Mouse (Mus musculus): Measurements from ENCODE around the gene Ptprk. TPM values are rescaled to one million over a fixed set of nuclear protein-coding genes. Genes with fewer than 3 reads are reported as not detected.

Gene Ptprk
- polyA plus RNA-seq, 1 experiment from 2014 or later, result 27.2 TPM

- H3K9ac ChIP-seq (ENCODE audit: low read length), result no peak overlapping the region
- 89% methylated on average over 3 of the region's 3 CpGs for WGBS
- H3K4me2 ChIP-seq (ENCODE audit: low read depth), result no peak overlapping the region
- H3K27ac ChIP-seq (ENCODE audit: low read depth, low read length), result no peak overlapping the region
- no peaks in the 10 kb centered on the region for H3K36me3 ChIP-seq (ENCODE audit: control insufficient read depth, insufficient read depth, low read length)
- no peak; the same call in 1 of the 2 replicates for ATAC-seq (ENCODE audit: insufficient read depth, low FRiP score, low TSS enrichment)
- H3K27me3 ChIP-seq (ENCODE audit: control insufficient read depth, insufficient read depth, low read length), result no peaks in the 10 kb centered on the region
- H3K4me3 ChIP-seq (ENCODE audit: low read depth, low read length), result no peak overlapping the region
- no peaks in the 10 kb centered on the region for H3K9me3 ChIP-seq (ENCODE audit: control insufficient read depth, low read length)
- no peak for DNase-seq (ENCODE audit: low spot score)
- H3K4me1 ChIP-seq (ENCODE audit: control insufficient read depth, insufficient read depth, low read length), result no peaks in the 10 kb centered on the region
Measured at GRCm38 (mm10) chr10:28564110-28564674, 489.6 kb downstream of the Ptprk start.

GRCm38 (mm10) chr10:28566378-28566777, 491.8 kb downstream of the Ptprk start:
- Histone ChIP-seq H3K9ac (ENCODE audit: low read length) (no peak overlapping the region), H3K4me1 (ENCODE audit: control insufficient read depth, insufficient read depth, low read length) (no peaks in the 10 kb centered on the region), H3K27ac (ENCODE audit: low read depth, low read length) (no peak overlapping the region), H3K36me3 (ENCODE audit: control insufficient read depth, insufficient read depth, low read length) (no peaks in the 10 kb centered on the region), H3K4me2 (ENCODE audit: low read depth) (no peak overlapping the region), H3K27me3 (ENCODE audit: control insufficient read depth, insufficient read depth, low read length) (no peaks in the 10 kb centered on the region), H3K9me3 (ENCODE audit: control insufficient read depth, low read length) (no peaks in the 10 kb centered on the region), H3K4me3 (ENCODE audit: low read depth, low read length) (no peak overlapping the region)
- ATAC-seq (ENCODE audit: insufficient read depth, low FRiP score, low TSS enrichment), result no peak
- DNase-seq (ENCODE audit: low spot score), result no peak
- 85% methylated on average over 4 of the region's 4 CpGs for WGBS

GRCm38 (mm10) chr10:28566828-28567227, 492.2 kb downstream of the Ptprk start:
- Histone ChIP-seq H3K36me3 (ENCODE audit: control insufficient read depth, insufficient read depth, low read length) (no peaks in the 10 kb centered on the region), H3K4me1 (ENCODE audit: control insufficient read depth, insufficient read depth, low read length) (no peaks in the 10 kb centered on the region), H3K4me2 (ENCODE audit: low read depth) (no peak overlapping the region), H3K27ac (ENCODE audit: low read depth, low read length) (no peak overlapping the region), H3K4me3 (ENCODE audit: low read depth, low read length) (no peak overlapping the region), H3K27me3 (ENCODE audit: control insufficient read depth, insufficient read depth, low read length) (no peaks in the 10 kb centered on the region), H3K9ac (ENCODE audit: low read length) (no peak overlapping the region), H3K9me3 (ENCODE audit: control insufficient read depth, low read length) (no peaks in the 10 kb centered on the region)
- ATAC-seq (ENCODE audit: insufficient read depth, low FRiP score, low TSS enrichment) (no peak), DNase-seq (ENCODE audit: low spot score) (no peak)
- WGBS, result 94% methylated on average over 2 of the region's 2 CpGs

GRCm38 (mm10) chr10:28567441-28567840, 492.8 kb downstream of the Ptprk start:
- Histone ChIP-seq H3K27me3 (ENCODE audit: control insufficient read depth, insufficient read depth, low read length) (no peaks in the 10 kb centered on the region), H3K4me2 (ENCODE audit: low read depth) (no peak overlapping the region), H3K4me3 (ENCODE audit: low read depth, low read length) (no peak overlapping the region), H3K9me3 (ENCODE audit: control insufficient read depth, low read length) (no peaks in the 10 kb centered on the region), H3K4me1 (ENCODE audit: control insufficient read depth, insufficient read depth, low read length) (no peaks in the 10 kb centered on the region), H3K27ac (ENCODE audit: low read depth, low read length) (no peak overlapping the region), H3K9ac (ENCODE audit: low read length) (no peak overlapping the region), H3K36me3 (ENCODE audit: control insufficient read depth, insufficient read depth, low read length) (no peaks in the 10 kb centered on the region)
- WGBS, result 97% methylated on average over 3 of the region's 3 CpGs
- ATAC-seq (ENCODE audit: insufficient read depth, low FRiP score, low TSS enrichment) (no peak), DNase-seq (ENCODE audit: low spot score) (no peak)

GRCm38 (mm10) chr10:28568047-28568446, 493.4 kb downstream of the Ptprk start:
- H3K27me3 ChIP-seq (ENCODE audit: control insufficient read depth, insufficient read depth, low read length), result no peaks in the 10 kb centered on the region
- no peak overlapping the region for H3K9ac ChIP-seq (ENCODE audit: low read length)
- H3K9me3 ChIP-seq (ENCODE audit: control insufficient read depth, low read length), result no peaks in the 10 kb centered on the region
- no peaks in the 10 kb centered on the region for H3K4me1 ChIP-seq (ENCODE audit: control insufficient read depth, insufficient read depth, low read length)
- ATAC-seq (ENCODE audit: insufficient read depth, low FRiP score, low TSS enrichment) (no peak), DNase-seq (ENCODE audit: low spot score) (no peak)
- H3K27ac ChIP-seq (ENCODE audit: low read depth, low read length), result no peak overlapping the region
- H3K4me2 ChIP-seq (ENCODE audit: low read depth), result no peak overlapping the region
- 88% methylated on average over 5 of the region's 5 CpGs for WGBS
- no peaks in the 10 kb centered on the region for H3K36me3 ChIP-seq (ENCODE audit: control insufficient read depth, insufficient read depth, low read length)
- H3K4me3 ChIP-seq (ENCODE audit: low read depth, low read length), result no peak overlapping the region

- Histone ChIP-seq H3K4me2 (ENCODE audit: low read depth) (no peak overlapping the region), H3K9ac (ENCODE audit: low read length) (no peak overlapping the region), H3K9me3 (ENCODE audit: control insufficient read depth, low read length) (no peaks in the 10 kb centered on the region), H3K36me3 (ENCODE audit: control insufficient read depth, insufficient read depth, low read length) (no peaks in the 10 kb centered on the region), H3K4me1 (ENCODE audit: control insufficient read depth, insufficient read depth, low read length) (no peaks in the 10 kb centered on the region), H3K27ac (ENCODE audit: low read depth, low read length) (no peak overlapping the region), H3K27me3 (ENCODE audit: control insufficient read depth, insufficient read depth, low read length) (no peaks in the 10 kb centered on the region), H3K4me3 (ENCODE audit: low read depth, low read length) (no peak overlapping the region)
- ATAC-seq (ENCODE audit: insufficient read depth, low FRiP score, low TSS enrichment) (no peak), DNase-seq (ENCODE audit: low spot score) (no peak)
- 85% methylated on average over 5 of the region's 5 CpGs for WGBS
Measured at GRCm38 (mm10) chr10:28579596-28579995, 505.0 kb downstream of the Ptprk start.

GRCm38 (mm10) chr10:28586565-28587138, 512.0 kb downstream of the Ptprk start:
- no peak for DNase-seq (ENCODE audit: low spot score)
- ATAC-seq (ENCODE audit: insufficient read depth, low FRiP score, low TSS enrichment), result no peak
- Histone ChIP-seq H3K4me1 (ENCODE audit: control insufficient read depth, insufficient read depth, low read length) (no peaks in the 10 kb centered on the region), H3K27me3 (ENCODE audit: control insufficient read depth, insufficient read depth, low read length) (no peaks in the 10 kb centered on the region), H3K36me3 (ENCODE audit: control insufficient read depth, insufficient read depth, low read length) (no peaks in the 10 kb centered on the region), H3K27ac (ENCODE audit: low read depth, low read length) (no peak overlapping the region), H3K4me3 (ENCODE audit: low read depth, low read length) (no peak overlapping the region), H3K9me3 (ENCODE audit: control insufficient read depth, low read length) (no peaks in the 10 kb centered on the region), H3K4me2 (ENCODE audit: low read depth) (no peak overlapping the region), H3K9ac (ENCODE audit: low read length) (no peak overlapping the region)
- 61% methylated on average over 4 of the region's 4 CpGs for WGBS

- WGBS, result 96% methylated on average over 4 of the region's 4 CpGs
- DNase-seq (ENCODE audit: low spot score), result no peak
- no peaks in the 10 kb centered on the region for H3K4me1 ChIP-seq (ENCODE audit: control insufficient read depth, insufficient read depth, low read length)
Measured at GRCm38 (mm10) chr10:28588401-28588800, 513.8 kb downstream of the Ptprk start.

GRCm38 (mm10) chr10:28590822-28591221, 516.2 kb downstream of the Ptprk start:
- DNase-seq (ENCODE audit: low spot score) (no peak), ATAC-seq (ENCODE audit: insufficient read depth, low FRiP score, low TSS enrichment) (no peak)
- H3K9me3 ChIP-seq (ENCODE audit: control insufficient read depth, low read length), result no peaks in the 10 kb centered on the region
- 92% methylated on average over 3 of the region's 3 CpGs for WGBS
- no peaks in the 10 kb centered on the region for H3K27me3 ChIP-seq (ENCODE audit: control insufficient read depth, insufficient read depth, low read length)
- H3K4me2 ChIP-seq (ENCODE audit: low read depth), result no peak overlapping the region
- H3K4me1 ChIP-seq (ENCODE audit: control insufficient read depth, insufficient read depth, low read length), result no peaks in the 10 kb centered on the region
- H3K36me3 ChIP-seq (ENCODE audit: control insufficient read depth, insufficient read depth, low read length), result no peaks in the 10 kb centered on the region
- H3K9ac ChIP-seq (ENCODE audit: low read length), result no peak overlapping the region
- no peak overlapping the region for H3K4me3 ChIP-seq (ENCODE audit: low read depth, low read length)
- no peak overlapping the region for H3K27ac ChIP-seq (ENCODE audit: low read depth, low read length)

More at GRCm38 (mm10) chr10:28588401-28588800, 513.8 kb downstream of the Ptprk start:
- Histone ChIP-seq H3K27me3 (ENCODE audit: control insufficient read depth, insufficient read depth, low read length) (no peaks in the 10 kb centered on the region), H3K9ac (ENCODE audit: low read length) (no peak overlapping the region), H3K4me3 (ENCODE audit: low read depth, low read length) (no peak overlapping the region), H3K9me3 (ENCODE audit: control insufficient read depth, low read length) (no peaks in the 10 kb centered on the region), H3K36me3 (ENCODE audit: control insufficient read depth, insufficient read depth, low read length) (no peaks in the 10 kb centered on the region), H3K27ac (ENCODE audit: low read depth, low read length) (no peak overlapping the region), H3K4me2 (ENCODE audit: low read depth) (no peak overlapping the region)
- no peak for ATAC-seq (ENCODE audit: insufficient read depth, low FRiP score, low TSS enrichment)
